Mouse (Mus musculus) T-cell, adult 2 months (primary cell): ENCODE results near the gene Gm428.
"Not testable (repeated sequence)": the region's sequence is repeated elsewhere in the genome, so short reads cannot be mapped to it uniquely, and the experiment has no call there.

Experiments used
- DNase-seq: peaks from one replicate; pipeline ENCODE4 v3.0.0; 2022; ENCODE audit warnings: low spot score

Gene Gm428

GRCm38 (mm10) chr4:73683216-73683615, at the start of gene Gm428:
Gm428 (plus strand) TSS chr4:73683516.
- DNase-seq: not testable (repeated sequence)

GRCm38 (mm10) chr4:73637821-73638220, 45.5 kb upstream of the Gm428 start, which contains the start of gene Gm11236:
Gm11236 (plus strand) TSS chr4:73638121.
- not testable (repeated sequence) for DNase-seq

GRCm38 (mm10) chr4:73661864-73662263, 21.5 kb upstream of the Gm428 start:
- not testable (repeated sequence) for DNase-seq

GRCm38 (mm10) chr4:73668054-73668453, 15.3 kb upstream of the Gm428 start, which contains the start of gene Gm11239:
Gm11239 (plus strand) TSS chr4:73668354.
- not testable (repeated sequence) for DNase-seq

GRCm38 (mm10) chr4:73718761-73719160, 35.4 kb downstream of the Gm428 start:
- DNase-seq: no peak

- no peak for DNase-seq
Observed at GRCm38 (mm10) chr4:73719819-73720218, 36.5 kb downstream of the Gm428 start.
